Mouse (Mus musculus): ENCODE data around the gene Abca1. TPM values are rescaled to one million over a fixed set of nuclear protein-coding genes. Genes with fewer than 3 reads are reported as not detected.

The Abca1 gene
- total and polyA plus RNA-seq, 3 experiments, result 8.4 to 9.0 TPM; not detected in 1

DNA sequence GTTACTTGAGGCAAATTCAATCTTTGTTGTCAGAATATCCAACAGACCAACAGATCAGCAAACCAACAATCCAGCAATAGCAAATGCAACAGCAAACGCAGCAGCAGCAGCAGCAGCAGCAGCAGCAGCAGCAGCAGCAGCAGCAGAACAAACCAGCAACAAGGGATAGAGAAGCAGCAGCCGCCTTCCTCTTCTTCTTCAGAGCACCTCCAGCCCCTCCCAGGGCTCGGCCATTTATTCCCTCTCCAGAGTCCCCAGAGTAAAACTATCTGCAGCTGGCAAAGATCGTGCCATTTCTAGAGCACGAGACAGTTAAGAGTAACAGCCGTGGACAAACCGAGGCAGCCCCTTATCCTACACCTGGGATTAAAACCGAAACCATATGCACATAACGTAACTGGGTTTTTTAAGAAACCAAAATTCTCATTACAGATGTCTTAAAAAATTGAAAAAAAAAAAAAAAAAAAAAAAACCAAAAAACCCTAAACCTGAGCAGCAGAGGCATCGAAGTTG lies 19.7 kb upstream of the Abca1 start:
- H3K4me1 ChIP-seq (ENCODE audit: control insufficient read depth in 1 of 2, insufficient read depth in 2 of 2, low read length in 2 of 2), result peaks cover 5 to 9% of the 10 kb centered on the region in 2 experiments; a peak in 3 of 4 replicates
- H3K4me3 ChIP-seq (ENCODE audit: control insufficient read depth in 1 of 2, insufficient read depth in 1 of 2, low read depth in 2 of 2, low read length in 2 of 2), result peak overlapping the region; percentile 46 to 59
- H3K79me2 ChIP-seq (ENCODE audit: control insufficient read depth, insufficient read depth, low read length, poor library complexity), result no peaks in the 10 kb centered on the region
- peak; percentile 46 for DNase-seq (ENCODE audit: low read depth, low spot score)
- H3K9ac ChIP-seq (ENCODE audit: control insufficient read depth, low read depth, low read length, poor library complexity, severe bottlenecking), result 0 out of 2 replicates have a peak overlapping the region, but pooled peaks have one; percentile 36
- H3K27ac ChIP-seq (ENCODE audit: control insufficient read depth, low read depth, low read length), result no peak overlapping the region
- no peaks in the 10 kb centered on the region for H3K27me3 ChIP-seq (ENCODE audit: control insufficient read depth in 1 of 2, insufficient read depth in 2 of 2, low read length in 2 of 2)
- no peaks in the 10 kb centered on the region for H3K9me3 ChIP-seq (replicated peaks; ENCODE audit: insufficient read depth, low read length)
- no peak for TF ChIP-seq MAZ (IDR thresholded peaks at IDR 0.05; ENCODE audit: low read depth, low read length)
- no peak for TF ChIP-seq E2F4 (IDR thresholded peaks at IDR 0.05; ENCODE audit: borderline replicate concordance, low read depth, low read length)
- no peak for TF ChIP-seq ZMIZ1 (IDR thresholded peaks at IDR 0.05; ENCODE audit: low read depth, low read length)
- no peak for TF ChIP-seq ZKSCAN1 (IDR thresholded peaks at IDR 0.05; ENCODE audit: low read depth, low read length)
- peak; percentile 51 for TF ChIP-seq ZNF384 (IDR thresholded peaks at IDR 0.05; ENCODE audit: low read depth, low read length)
- peak; percentile 85 for TF ChIP-seq TBP (IDR thresholded peaks at IDR 0.05; ENCODE audit: low read depth, low read length)
- TF ChIP-seq POLR2AphosphoS2 (IDR thresholded peaks at IDR 0.05; ENCODE audit: low read length), result no peak
- no peak for TF ChIP-seq TCF12 (IDR thresholded peaks at IDR 0.05; ENCODE audit: low read depth, low read length)
- TF ChIP-seq MAFK (IDR thresholded peaks at IDR 0.05; ENCODE audit: borderline replicate concordance, low read depth, low read length), result no peak
- TF ChIP-seq UBTF (IDR thresholded peaks at IDR 0.05; ENCODE audit: borderline replicate concordance, insufficient read depth, low read depth, low read length), result peak; percentile 95; the same call in 1 of the 2 replicates
- no peak for TF ChIP-seq USF1 (IDR thresholded peaks at IDR 0.05; ENCODE audit: low read depth, low read length)
- no peak for TF ChIP-seq MXI1 (IDR thresholded peaks at IDR 0.05; ENCODE audit: low read depth, low read length)
- TF ChIP-seq CTCF (IDR thresholded peaks at IDR 0.05 in 2 of 3, conservative IDR thresholded peaks at IDR 0.05 in 1 of 3; ENCODE audit: control insufficient read depth in 1 of 3, insufficient read depth in 1 of 3, low read depth in 2 of 3, low read length in 3 of 3, poor library complexity in 1 of 3, severe bottlenecking in 1 of 3), result no peak
- H3K36me3 ChIP-seq (ENCODE audit: control insufficient read depth in 1 of 2, insufficient read depth in 2 of 2, low read length in 2 of 2), result peaks cover 0 to 4% of the 10 kb centered on the region in 2 experiments; a peak in 1 of 4 replicates

GRCm38 (mm10) chr4:53178489-53178888 lies 18.8 kb upstream of the Abca1 start:
- Histone ChIP-seq H3K4me1 (ENCODE audit: control insufficient read depth in 1 of 2, insufficient read depth in 2 of 2, low read length in 2 of 2) (peaks cover 5 to 9% of the 10 kb centered on the region in 2 experiments; a peak in 3 of 4 replicates), H3K27me3 (ENCODE audit: control insufficient read depth in 1 of 2, insufficient read depth in 2 of 2, low read length in 2 of 2) (no peaks in the 10 kb centered on the region), H3K27ac (ENCODE audit: control insufficient read depth, low read depth, low read length) (no peak overlapping the region), H3K9me3 (replicated peaks; ENCODE audit: insufficient read depth, low read length) (no peaks in the 10 kb centered on the region), H3K4me3 (ENCODE audit: control insufficient read depth in 1 of 2, insufficient read depth in 1 of 2, low read depth in 2 of 2, low read length in 2 of 2) (no peak overlapping the region), H3K9ac (ENCODE audit: control insufficient read depth, low read depth, low read length, poor library complexity, severe bottlenecking) (no peak overlapping the region), H3K36me3 (ENCODE audit: control insufficient read depth in 1 of 2, insufficient read depth in 2 of 2, low read length in 2 of 2) (peaks cover 0 to 4% of the 10 kb centered on the region in 2 experiments; a peak in 1 of 4 replicates), H3K79me2 (ENCODE audit: control insufficient read depth, insufficient read depth, low read length, poor library complexity) (no peaks in the 10 kb centered on the region)
- no peak for DNase-seq (ENCODE audit: low read depth, low spot score)
- no peak for TF ChIP-seq ZC3H11A (IDR thresholded peaks at IDR 0.05; ENCODE audit: low read depth, low read length)
- no peak for TF ChIP-seq NELFE (IDR thresholded peaks at IDR 0.05; ENCODE audit: low read depth, low read length)
- no peak for TF ChIP-seq MAX (IDR thresholded peaks at IDR 0.05; ENCODE audit: low read length)
- no peak for TF ChIP-seq CHD1 (IDR thresholded peaks at IDR 0.05; ENCODE audit: low read depth, low read length)
- TF ChIP-seq GABPA (IDR thresholded peaks at IDR 0.05; ENCODE audit: low read depth, low read length), result no peak
- no peak for TF ChIP-seq NRF1 (IDR thresholded peaks at IDR 0.05; ENCODE audit: insufficient read depth, low read depth, low read length, poor library complexity, severe bottlenecking)
- no peak for TF ChIP-seq EP300 (IDR thresholded peaks at IDR 0.05; ENCODE audit: low read depth in 1 of 2, low read length in 2 of 2)
- TF ChIP-seq SMC3 (IDR thresholded peaks at IDR 0.05; ENCODE audit: low read depth, low read length), result no peak
- TF ChIP-seq ZKSCAN1 (IDR thresholded peaks at IDR 0.05; ENCODE audit: low read depth, low read length), result no peak
- no peak for TF ChIP-seq BHLHE40 (IDR thresholded peaks at IDR 0.05; ENCODE audit: borderline replicate concordance, low read depth, low read length)
- no peak for TF ChIP-seq TBP (IDR thresholded peaks at IDR 0.05; ENCODE audit: low read depth, low read length)
- TF ChIP-seq MXI1 (IDR thresholded peaks at IDR 0.05; ENCODE audit: low read depth, low read length), result no peak
- TF ChIP-seq ZMIZ1 (IDR thresholded peaks at IDR 0.05; ENCODE audit: low read depth, low read length), result no peak

Data from MEL (cell line).